In genomic region chr6:91281206-91281605, GRCm38 (mm10) we compare ENCODE assay signal across 8 mouse cellular contexts.
DNase-seq lines count a peak whose midpoint lies in the region; ATAC-seq and TF ChIP-seq lines count a peak whose summit lies in the region.

No protein-coding gene starts in this region.

- H3K9ac ChIP-seq in heart, embryonic 14.5 days (ENCODE audit: low read length), result no peak overlapping the region
- no peak overlapping the region for H3K9ac ChIP-seq in liver, embryonic 14.5 days (replicated peaks)
- H3K9ac ChIP-seq in neural tube, embryonic 11.5 days (ENCODE audit: low read length), result no peak overlapping the region
- H3K9ac ChIP-seq in stomach, embryonic 14.5 days (replicated peaks; ENCODE audit: low read depth, low read length), result no peak overlapping the region

- H3K4me3 ChIP-seq in embryonic facial prominence, embryonic 10.5 days, result no peak overlapping the region
- H3K4me3 ChIP-seq in heart, embryonic 14.5 days (ENCODE audit: control insufficient read depth in 1 of 2, insufficient read depth in 1 of 2, low read depth in 1 of 2, low read length in 2 of 2), result no peak overlapping the region
- H3K4me3 ChIP-seq in liver, embryonic 14.5 days (ENCODE audit: insufficient read depth in 1 of 2, low read depth in 2 of 2, low read length in 2 of 2), result no peak overlapping the region
- H3K4me3 ChIP-seq in neural tube, embryonic 11.5 days (ENCODE audit: low read depth, low read length), result no peak overlapping the region
- H3K4me3 ChIP-seq in stomach, embryonic 14.5 days (ENCODE audit: low read depth, low read length), result no peak overlapping the region

- WGBS in embryonic facial prominence, embryonic 10.5 days, result 4% methylated on average over 6 of the region's 6 CpGs
- 2% methylated on average over 6 of the region's 6 CpGs for WGBS in heart, embryonic 14.5 days
- WGBS in liver, embryonic 14.5 days (ENCODE audit: insufficient replicate concordance), result 2% methylated on average over 6 of the region's 6 CpGs
- 4% methylated on average over 6 of the region's 6 CpGs for WGBS in neural tube, embryonic 11.5 days
- 5% methylated on average over 6 of the region's 6 CpGs for WGBS in stomach, embryonic 14.5 days

- peak; percentile 99 for TF ChIP-seq CTCF in liver, embryonic 14.5 days (IDR thresholded peaks at IDR 0.05; ENCODE audit: low read depth)

- no peak for TF ChIP-seq EP300 in liver, embryonic 14.5 days (IDR thresholded peaks at IDR 0.05; ENCODE audit: low read depth)

- H3K27ac ChIP-seq in embryonic facial prominence, embryonic 10.5 days (replicated peaks), result no peak overlapping the region
- no peak overlapping the region for H3K27ac ChIP-seq in heart, embryonic 14.5 days (replicated peaks in 1 of 2; ENCODE audit: control insufficient read depth in 1 of 2, insufficient read depth in 1 of 2, low read depth in 2 of 2, low read length in 2 of 2)
- no peak overlapping the region for H3K27ac ChIP-seq in liver, embryonic 14.5 days
- no peak overlapping the region for H3K27ac ChIP-seq in neural tube, embryonic 11.5 days (ENCODE audit: low read depth, low read length)
- H3K27ac ChIP-seq in stomach, embryonic 14.5 days (ENCODE audit: low read length), result no peak overlapping the region

- peaks cover 60% of the 10 kb centered on the region for H3K27me3 ChIP-seq in embryonic facial prominence, embryonic 10.5 days (replicated peaks; ENCODE audit: low read depth, poor library complexity, severe bottlenecking)
- H3K27me3 ChIP-seq in heart, embryonic 14.5 days (ENCODE audit: control insufficient read depth, insufficient read depth, low read length), result peaks cover 59% of the 10 kb centered on the region
- H3K27me3 ChIP-seq in liver, embryonic 14.5 days (ENCODE audit: control insufficient read depth, insufficient read depth, low read length), result peaks cover 25% of the 10 kb centered on the region
- peaks cover 26% of the 10 kb centered on the region for H3K27me3 ChIP-seq in neural tube, embryonic 11.5 days (ENCODE audit: control insufficient read depth, insufficient read depth, low read length)
- peaks cover 27% of the 10 kb centered on the region for H3K27me3 ChIP-seq in stomach, embryonic 14.5 days (ENCODE audit: control insufficient read depth, insufficient read depth, low read length)

- peak; percentile 65 for DNase-seq in A20 (ENCODE audit: low read depth, low spot score)
- DNase-seq in adrenal gland, adult 8-10 months, result peak; percentile 66
- DNase-seq in embryonic facial prominence, embryonic 10.5 days (ENCODE audit: low spot score), result peak; percentile 86
- peak; percentile 86 for DNase-seq in kidney, postnatal 14 days
- peak; percentile 35 to 49 (median 41) for DNase-seq in liver, embryonic 14.5 days (ENCODE audit: low read depth in 3 of 3, low spot score in 3 of 3)
- peak; percentile 87 for DNase-seq in neural tube, embryonic 11.5 days (ENCODE audit: low spot score)

- no peak overlapping the region for H3K4me2 ChIP-seq in heart, embryonic 14.5 days (ENCODE audit: low read length)
- H3K4me2 ChIP-seq in liver, embryonic 14.5 days (ENCODE audit: low read depth), result no peak overlapping the region
- H3K4me2 ChIP-seq in neural tube, embryonic 11.5 days (ENCODE audit: low read depth), result no peak overlapping the region
- H3K4me2 ChIP-seq in stomach, embryonic 14.5 days (replicated peaks; ENCODE audit: low read depth, low read length), result no peak overlapping the region

- 0 out of 2 replicates have a peak, but pooled peaks have one; percentile 18 for ATAC-seq in heart, embryonic 14.5 days (ENCODE audit: insufficient number of reproducible peaks, insufficient read depth, low FRiP score, low read depth)
- peak; percentile 50 for ATAC-seq in liver, embryonic 14.5 days (ENCODE audit: insufficient read depth)
- 0 out of 2 replicates have a peak, but pooled peaks have one; percentile 11 for ATAC-seq in neural tube, embryonic 11.5 days (ENCODE audit: insufficient read depth, low FRiP score, low TSS enrichment)
- ATAC-seq in stomach, embryonic 14.5 days (ENCODE audit: insufficient number of reproducible peaks, insufficient read depth, low FRiP score, low read depth), result peak; percentile 28; the same call in 1 of the 2 replicates

- H3K9me3 ChIP-seq in embryonic facial prominence, embryonic 10.5 days, result no peaks in the 10 kb centered on the region
- H3K9me3 ChIP-seq in heart, embryonic 14.5 days (ENCODE audit: control insufficient read depth, low read length), result no peaks in the 10 kb centered on the region
- no peaks in the 10 kb centered on the region for H3K9me3 ChIP-seq in liver, embryonic 14.5 days (ENCODE audit: control insufficient read depth, low read length)
- no peaks in the 10 kb centered on the region for H3K9me3 ChIP-seq in neural tube, embryonic 11.5 days (ENCODE audit: control insufficient read depth, low read length)
- no peaks in the 10 kb centered on the region for H3K9me3 ChIP-seq in stomach, embryonic 14.5 days (ENCODE audit: control insufficient read depth, low read depth, low read length)

- no peaks in the 10 kb centered on the region for H3K36me3 ChIP-seq in embryonic facial prominence, embryonic 10.5 days (replicated peaks)
- no peaks in the 10 kb centered on the region for H3K36me3 ChIP-seq in heart, embryonic 14.5 days (ENCODE audit: control insufficient read depth, insufficient read depth, low read length)
- no peaks in the 10 kb centered on the region for H3K36me3 ChIP-seq in liver, embryonic 14.5 days (replicated peaks; ENCODE audit: control insufficient read depth, insufficient read depth, low read depth)
- no peaks in the 10 kb centered on the region for H3K36me3 ChIP-seq in neural tube, embryonic 11.5 days (ENCODE audit: control insufficient read depth, insufficient read depth, low read length)
- H3K36me3 ChIP-seq in stomach, embryonic 14.5 days (ENCODE audit: control insufficient read depth, insufficient read depth, low read length), result no peaks in the 10 kb centered on the region

- H3K4me1 ChIP-seq in embryonic facial prominence, embryonic 10.5 days, result peaks cover 43% of the 10 kb centered on the region
- peaks cover 5% of the 10 kb centered on the region in 2 experiments; a peak in 3 of 4 replicates for H3K4me1 ChIP-seq in heart, embryonic 14.5 days (ENCODE audit: control insufficient read depth in 2 of 2, insufficient read depth in 2 of 2, low read length in 2 of 2)
- H3K4me1 ChIP-seq in liver, embryonic 14.5 days (replicated peaks; ENCODE audit: control insufficient read depth in 2 of 2, insufficient read depth in 2 of 2, low read length in 1 of 2), result no peaks in the 10 kb centered on the region
- H3K4me1 ChIP-seq in neural tube, embryonic 11.5 days (ENCODE audit: control insufficient read depth, insufficient read depth, low read length), result peaks cover 12% of the 10 kb centered on the region
- H3K4me1 ChIP-seq in stomach, embryonic 14.5 days (ENCODE audit: control insufficient read depth, insufficient read depth, low read length), result no peaks in the 10 kb centered on the region
